Mouse (Mus musculus): ENCODE results near the gene Gm20388. TPM values are rescaled to one million over a fixed set of nuclear protein-coding genes. Genes with fewer than 3 reads are reported as not detected.
A peak's percentile ranks its signal among the peaks of the same experiment; 100 is the strongest.

The Gm20388 gene
- polyA plus RNA-seq, 1 experiment from 2014 or later = not detected

DNA sequence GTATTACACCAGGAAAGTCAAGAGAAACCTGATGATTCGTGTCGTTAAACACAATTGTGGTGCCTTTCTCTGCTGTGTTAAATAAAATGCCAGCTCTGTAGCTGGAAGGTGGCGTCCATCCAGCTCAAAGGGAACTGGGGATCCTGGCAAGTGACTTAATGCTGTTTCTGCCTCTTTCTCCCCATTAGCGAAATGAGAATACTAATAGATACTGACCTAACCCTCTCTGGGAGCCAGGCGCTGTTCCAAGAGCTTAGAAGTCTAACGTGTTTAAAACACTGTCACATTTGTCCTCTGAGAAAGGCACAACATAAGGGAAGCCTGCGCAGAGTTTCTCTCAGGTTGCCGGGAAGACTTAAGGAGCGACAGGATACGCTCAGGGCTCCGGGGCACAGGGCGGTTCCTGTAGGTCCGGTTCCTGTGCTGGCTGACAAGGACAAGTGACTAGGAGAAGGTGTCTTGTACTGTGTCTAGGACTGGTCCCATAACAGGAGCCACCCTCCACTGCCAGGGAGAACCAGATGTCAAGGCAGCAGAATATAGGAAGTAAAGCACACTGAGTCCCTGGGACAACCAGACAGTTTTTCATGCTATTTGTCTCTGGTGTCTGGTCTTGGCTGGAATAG, 3819.3 kb downstream of the Gm20388 start:
- no peak for DNase-seq (ENCODE audit: low spot score)
- H3K27me3 ChIP-seq (ENCODE audit: control insufficient read depth, insufficient read depth, low read length) = no peaks in the 10 kb centered on the region
- H3K4me1 ChIP-seq (replicated peaks; ENCODE audit: control insufficient read depth, insufficient read depth) = 0 out of 2 replicates have a peak, but pooled peaks cover 6% of the 10 kb centered on the region
- peak overlapping the region; percentile 2; the same call in 1 of the 2 replicates for H3K4me3 ChIP-seq (ENCODE audit: low read depth, low read length)
- H3K36me3 ChIP-seq (ENCODE audit: control insufficient read depth, insufficient read depth, low read length) = no peaks in the 10 kb centered on the region
- H3K27ac ChIP-seq (replicated peaks) = no peak overlapping the region; the same call in 1 of the 2 replicates
- TF ChIP-seq CTCF (IDR thresholded peaks at IDR 0.05; ENCODE audit: low read depth) (no peak), EP300 (optimal IDR thresholded peaks at IDR 0.05) (no peak)
- H3K4me2 ChIP-seq (replicated peaks; ENCODE audit: low read depth) = peak overlapping the region; percentile 15
- no peaks in the 10 kb centered on the region for H3K9me3 ChIP-seq (ENCODE audit: control insufficient read depth, low read length)
- ATAC-seq (ENCODE audit: low FRiP score, low TSS enrichment) = peak; percentile 67
- 38% methylated on average over 13 of the region's 13 CpGs for WGBS
- 0 out of 2 replicates have a peak overlapping the region, but pooled peaks have one; percentile 38 for H3K9ac ChIP-seq (ENCODE audit: low read length)

- H3K9me3 ChIP-seq (ENCODE audit: control insufficient read depth, low read length) = no peaks in the 10 kb centered on the region
- no peak overlapping the region for H3K9ac ChIP-seq (ENCODE audit: low read length)
- no peaks in the 10 kb centered on the region for H3K36me3 ChIP-seq (ENCODE audit: control insufficient read depth, insufficient read depth, low read length)
- ATAC-seq (ENCODE audit: low FRiP score, low TSS enrichment) (no peak), DNase-seq (ENCODE audit: low spot score) (no peak)
- H3K27me3 ChIP-seq (ENCODE audit: control insufficient read depth, insufficient read depth, low read length) = no peaks in the 10 kb centered on the region
- H3K4me1 ChIP-seq (replicated peaks; ENCODE audit: control insufficient read depth, insufficient read depth) = 0 out of 2 replicates have a peak, but pooled peaks cover 6% of the 10 kb centered on the region
- H3K4me2 ChIP-seq (replicated peaks; ENCODE audit: low read depth) = no peak overlapping the region
- WGBS = 26% methylated on average over 4 of the region's 4 CpGs
- TF ChIP-seq EP300 (optimal IDR thresholded peaks at IDR 0.05) = no peak
- TF ChIP-seq CTCF (IDR thresholded peaks at IDR 0.05; ENCODE audit: low read depth) = no peak
- no peak overlapping the region for H3K27ac ChIP-seq (replicated peaks)
- no peak overlapping the region for H3K4me3 ChIP-seq (ENCODE audit: low read depth, low read length)
Measured at GRCm38 (mm10) chr8:123732332-123732731, 3821.7 kb downstream of the Gm20388 start.

GRCm38 (mm10) chr8:123734486-123734885, 3823.8 kb downstream of the Gm20388 start:
- 0 out of 2 replicates have a peak, but pooled peaks cover 4% of the 10 kb centered on the region for H3K4me1 ChIP-seq (replicated peaks; ENCODE audit: control insufficient read depth, insufficient read depth)
- no peak overlapping the region for H3K9ac ChIP-seq (ENCODE audit: low read length)
- H3K27me3 ChIP-seq (ENCODE audit: control insufficient read depth, insufficient read depth, low read length) = no peaks in the 10 kb centered on the region
- H3K27ac ChIP-seq (replicated peaks) = no peak overlapping the region
- no peak overlapping the region for H3K4me2 ChIP-seq (replicated peaks; ENCODE audit: low read depth)
- no peaks in the 10 kb centered on the region for H3K9me3 ChIP-seq (ENCODE audit: control insufficient read depth, low read length)
- DNase-seq (ENCODE audit: low spot score) (no peak), ATAC-seq (ENCODE audit: low FRiP score, low TSS enrichment) (no peak)
- TF ChIP-seq EP300 (optimal IDR thresholded peaks at IDR 0.05) = no peak
- TF ChIP-seq CTCF (IDR thresholded peaks at IDR 0.05; ENCODE audit: low read depth) = no peak
- no peak overlapping the region for H3K4me3 ChIP-seq (ENCODE audit: low read depth, low read length)
- H3K36me3 ChIP-seq (ENCODE audit: control insufficient read depth, insufficient read depth, low read length) = no peaks in the 10 kb centered on the region
- WGBS = 82% methylated on average over 8 of the region's 8 CpGs

DNA sequence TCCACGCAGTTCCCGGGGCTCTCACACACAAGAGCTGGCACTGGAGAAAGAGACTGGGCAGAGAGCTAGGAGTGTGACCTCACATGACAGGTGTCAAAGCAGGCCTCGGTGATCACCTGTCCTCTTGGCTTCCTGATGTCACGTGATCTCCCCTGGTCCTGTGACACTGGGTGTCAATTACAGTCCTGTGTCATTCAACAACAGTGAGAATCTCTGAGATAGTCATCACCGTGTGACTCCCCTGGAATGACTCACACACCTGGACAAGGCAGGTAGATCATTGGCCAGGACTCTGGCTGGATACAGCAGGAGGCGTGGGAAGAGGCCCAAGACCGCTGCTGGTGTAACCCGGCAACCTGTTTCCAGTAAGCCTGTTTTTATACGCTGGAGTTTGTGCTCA, 3826.3 kb downstream of the Gm20388 start:
- Histone ChIP-seq H3K36me3 (ENCODE audit: control insufficient read depth, insufficient read depth, low read length) (no peaks in the 10 kb centered on the region), H3K4me3 (ENCODE audit: low read depth, low read length) (no peak overlapping the region), H3K27me3 (ENCODE audit: control insufficient read depth, insufficient read depth, low read length) (no peaks in the 10 kb centered on the region), H3K27ac (replicated peaks) (no peak overlapping the region), H3K4me1 (replicated peaks; ENCODE audit: control insufficient read depth, insufficient read depth) (no peaks in the 10 kb centered on the region), H3K4me2 (replicated peaks; ENCODE audit: low read depth) (no peak overlapping the region), H3K9me3 (ENCODE audit: control insufficient read depth, low read length) (no peaks in the 10 kb centered on the region), H3K9ac (ENCODE audit: low read length) (no peak overlapping the region)
- peak; percentile 76 for ATAC-seq (ENCODE audit: low FRiP score, low TSS enrichment)
- no peak for TF ChIP-seq CTCF (IDR thresholded peaks at IDR 0.05; ENCODE audit: low read depth)
- TF ChIP-seq EP300 (optimal IDR thresholded peaks at IDR 0.05) = no peak
- WGBS = 64% methylated on average over 9 of the region's 9 CpGs
- DNase-seq (ENCODE audit: low spot score) = peak; percentile 42

DNA sequence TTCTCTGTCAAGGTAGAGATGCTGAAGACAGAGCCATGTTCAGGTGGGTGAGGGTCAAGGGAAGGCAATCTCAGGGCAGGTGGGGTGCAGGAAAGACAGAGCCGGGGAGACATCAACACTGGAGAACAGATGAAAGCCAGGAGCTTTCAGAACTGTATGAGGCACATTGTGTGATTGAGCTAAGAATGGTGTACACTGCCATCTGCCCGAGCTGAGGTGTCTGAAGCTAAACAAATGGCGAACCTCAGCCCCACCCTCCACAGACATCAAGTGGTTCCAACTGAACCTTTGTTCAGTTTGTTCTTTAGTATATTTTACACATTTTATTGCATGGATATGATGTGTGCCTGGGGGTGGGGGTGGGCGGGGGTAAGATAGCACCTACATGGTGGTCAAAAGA, 3829.6 kb downstream of the Gm20388 start:
- Histone ChIP-seq H3K27ac (replicated peaks) (no peak overlapping the region), H3K27me3 (ENCODE audit: control insufficient read depth, insufficient read depth, low read length) (no peaks in the 10 kb centered on the region), H3K9ac (ENCODE audit: low read length) (no peak overlapping the region), H3K9me3 (ENCODE audit: control insufficient read depth, low read length) (no peaks in the 10 kb centered on the region), H3K36me3 (ENCODE audit: control insufficient read depth, insufficient read depth, low read length) (no peaks in the 10 kb centered on the region), H3K4me3 (ENCODE audit: low read depth, low read length) (no peak overlapping the region), H3K4me1 (replicated peaks; ENCODE audit: control insufficient read depth, insufficient read depth) (no peaks in the 10 kb centered on the region), H3K4me2 (replicated peaks; ENCODE audit: low read depth) (no peak overlapping the region)
- 53% methylated on average over 4 of the region's 4 CpGs for WGBS
- ATAC-seq (ENCODE audit: low FRiP score, low TSS enrichment) (no peak), DNase-seq (ENCODE audit: low spot score) (no peak)
- TF ChIP-seq CTCF (IDR thresholded peaks at IDR 0.05; ENCODE audit: low read depth) = no peak
- no peak for TF ChIP-seq EP300 (optimal IDR thresholded peaks at IDR 0.05)

- ATAC-seq (ENCODE audit: low FRiP score, low TSS enrichment) = no peak
- no peaks in the 10 kb centered on the region for H3K27me3 ChIP-seq (ENCODE audit: control insufficient read depth, insufficient read depth, low read length)
Measured at GRCm38 (mm10) chr8:123741232-123741631, 3830.6 kb downstream of the Gm20388 start.

More at GRCm38 (mm10) chr8:123741232-123741631, 3830.6 kb downstream of the Gm20388 start:
- no peak overlapping the region for H3K4me2 ChIP-seq (replicated peaks; ENCODE audit: low read depth)
- no peaks in the 10 kb centered on the region for H3K4me1 ChIP-seq (replicated peaks; ENCODE audit: control insufficient read depth, insufficient read depth)
- H3K27ac ChIP-seq (replicated peaks) = no peak overlapping the region
- H3K9ac ChIP-seq (ENCODE audit: low read length) = no peak overlapping the region
- H3K9me3 ChIP-seq (ENCODE audit: control insufficient read depth, low read length) = no peaks in the 10 kb centered on the region
- 81% methylated on average over 9 of the region's 9 CpGs for WGBS
- no peak for DNase-seq (ENCODE audit: low spot score)
- H3K4me3 ChIP-seq (ENCODE audit: low read depth, low read length) = no peak overlapping the region
- TF ChIP-seq EP300 (optimal IDR thresholded peaks at IDR 0.05) = no peak
- TF ChIP-seq CTCF (IDR thresholded peaks at IDR 0.05; ENCODE audit: low read depth) = no peak
- no peaks in the 10 kb centered on the region for H3K36me3 ChIP-seq (ENCODE audit: control insufficient read depth, insufficient read depth, low read length)
